Mouse (Mus musculus) spleen, embryonic (tissue): ENCODE data around the gene Axin1.

Experiments
- CTCF ChIA-PET: fragments of 350-600 bp; sonication (Branson Sonifier 250); formaldehyde crosslinking; loops from one replicate; lab custom pipeline; 2022; lab: Charles Lee

Gene Axin1

DNA sequence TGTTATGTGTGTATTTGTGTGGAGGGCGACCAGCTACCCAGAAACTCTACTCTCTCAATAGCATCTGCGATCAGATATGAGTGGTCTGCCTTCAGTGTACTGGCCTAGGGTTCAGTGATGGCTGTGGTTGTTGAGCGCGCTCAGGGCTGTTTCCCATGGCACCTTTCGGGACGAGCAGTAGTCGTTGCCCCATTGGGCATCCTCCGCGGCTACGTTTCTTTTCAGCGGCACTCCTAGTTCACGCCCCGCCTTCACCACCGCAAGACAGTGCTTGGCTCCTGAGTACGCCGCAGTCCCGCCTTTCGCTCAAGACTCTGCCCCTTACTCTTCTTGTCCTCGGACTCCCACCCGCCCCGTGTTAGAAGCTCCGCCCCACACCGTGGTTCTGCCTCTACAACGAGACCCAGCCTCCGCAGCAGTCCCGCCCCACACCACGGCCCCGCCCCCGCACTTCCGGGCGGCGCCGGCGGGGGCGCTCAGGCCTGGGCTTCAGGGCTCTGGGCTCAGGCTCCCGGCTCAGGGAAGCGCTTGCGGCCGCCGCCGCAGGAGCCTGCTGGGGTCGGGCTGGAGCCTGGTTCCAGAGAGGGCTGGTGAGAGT lies at the start of gene Axin1:
TSS of gene Axin1 (plus strand) at position 450 of the 598 bp plus-strand sequence.
- CTCF ChIA-PET = interaction anchor here (0.7 kb wide), 1 partner anchor 252 kb away, joined by 3 read pairs; no protein-coding TSS in a partner anchor

GRCm38 (mm10) chr17:26089905-26090632 lies 48.4 kb upstream of the Axin1 start, which contains the start of gene Decr2:
Gene Decr2, minus strand, starts transcription at chr17:26090337.
- CTCF ChIA-PET = no interaction called here

DNA sequence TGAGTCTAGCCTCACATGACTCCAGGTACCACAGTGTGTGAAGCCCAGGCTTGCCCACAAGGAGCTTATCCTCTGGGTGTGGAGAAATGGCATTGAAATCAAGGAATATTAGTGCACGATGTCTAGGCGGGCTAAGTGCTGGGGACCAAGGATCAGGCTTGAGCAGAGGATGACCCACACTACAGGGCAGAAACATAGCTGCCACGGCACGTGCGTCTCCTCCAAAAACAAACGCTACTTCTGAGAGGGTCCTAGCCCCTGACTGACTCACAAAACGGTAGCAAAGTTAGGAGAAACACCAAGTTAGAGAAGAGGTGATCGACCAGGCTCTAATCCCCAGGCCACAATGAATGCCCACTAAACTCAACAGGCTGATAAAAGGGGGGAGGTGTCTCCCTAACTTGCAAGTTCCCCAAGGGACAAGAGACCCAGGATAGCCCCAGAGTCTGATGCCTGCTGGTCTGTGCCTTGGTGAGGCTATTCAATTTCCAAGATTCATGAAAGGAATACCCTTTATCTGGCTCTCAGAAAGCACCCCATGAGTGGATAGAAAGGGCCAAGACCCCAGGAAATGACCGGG lies 43.9 kb upstream of the Axin1 start:
- CTCF ChIA-PET = interaction anchor here (0.6 kb wide), 2 partner anchors 10 to 574 kb away, joined by 7 to 9 read pairs; no protein-coding TSS in a partner anchor

DNA sequence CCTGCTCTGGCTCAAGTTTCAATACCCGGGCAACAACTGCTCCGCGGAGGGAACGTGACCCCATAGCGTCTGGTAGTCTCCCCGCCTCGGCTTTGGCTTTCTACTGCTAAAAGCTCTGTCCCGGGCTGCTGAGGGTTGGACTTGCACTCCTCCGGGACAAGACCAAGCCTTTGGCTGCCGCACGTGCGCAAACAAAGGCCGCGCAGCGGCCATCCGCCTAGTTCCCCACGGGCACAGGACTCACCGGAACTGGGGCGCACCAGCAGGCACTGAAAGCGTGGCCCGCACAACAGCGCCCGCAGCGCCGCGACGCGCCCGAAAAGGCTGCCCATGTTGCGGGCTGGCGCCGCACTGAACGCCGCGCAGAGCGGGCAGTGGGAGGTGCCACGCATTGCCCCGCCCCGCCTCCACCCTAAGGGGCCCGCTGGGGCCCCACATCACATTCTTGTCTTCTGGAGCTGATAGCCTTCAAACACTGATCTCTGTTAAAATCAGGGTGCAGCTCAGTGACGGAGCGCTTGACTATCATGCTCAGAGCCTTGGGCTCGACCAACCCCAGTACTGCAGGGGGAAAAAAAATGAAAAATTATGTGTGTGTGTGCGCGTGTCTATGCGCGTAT lies 43.3 kb upstream of the Axin1 start, which contains the start of gene Nme4:
TSS of gene Nme4 (minus strand) at position 482 of the 620 bp plus-strand sequence.
- CTCF ChIA-PET = interaction anchor here (0.8 kb wide), 1 partner anchor 231 kb away, joined by 3 read pairs; no protein-coding TSS in a partner anchor

DNA sequence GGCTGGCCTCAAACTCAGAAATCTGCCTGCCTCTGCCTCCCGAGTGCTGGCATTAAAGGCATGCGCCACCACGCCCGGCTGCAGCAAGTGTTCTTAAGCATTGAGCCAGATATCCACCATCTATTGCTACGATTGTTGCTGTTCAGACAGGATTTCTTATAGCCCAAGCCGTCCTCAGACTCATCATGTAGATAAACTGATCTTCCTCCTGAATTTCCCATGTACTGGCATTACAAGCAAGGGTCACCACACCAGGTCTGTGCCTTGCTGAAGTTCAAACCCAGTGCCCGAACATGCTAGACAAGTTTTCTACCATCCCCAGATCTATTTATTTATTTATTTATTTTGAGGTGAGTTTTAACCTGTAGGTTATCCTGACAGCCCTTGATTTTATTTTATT lies 40.0 kb upstream of the Axin1 start:
- CTCF ChIA-PET = interaction anchor here (0.6 kb wide), 1 partner anchor 22 kb away, joined by 3 read pairs; no protein-coding TSS in a partner anchor

- CTCF ChIA-PET = interaction anchor here (0.6 kb wide), 2 partner anchors 13 to 21 kb away, joined by 3 read pairs; no protein-coding TSS in a partner anchor
These were observed 39.2 kb upstream of the Axin1 start for GRCm38 (mm10) chr17:26099316-26099715.

DNA sequence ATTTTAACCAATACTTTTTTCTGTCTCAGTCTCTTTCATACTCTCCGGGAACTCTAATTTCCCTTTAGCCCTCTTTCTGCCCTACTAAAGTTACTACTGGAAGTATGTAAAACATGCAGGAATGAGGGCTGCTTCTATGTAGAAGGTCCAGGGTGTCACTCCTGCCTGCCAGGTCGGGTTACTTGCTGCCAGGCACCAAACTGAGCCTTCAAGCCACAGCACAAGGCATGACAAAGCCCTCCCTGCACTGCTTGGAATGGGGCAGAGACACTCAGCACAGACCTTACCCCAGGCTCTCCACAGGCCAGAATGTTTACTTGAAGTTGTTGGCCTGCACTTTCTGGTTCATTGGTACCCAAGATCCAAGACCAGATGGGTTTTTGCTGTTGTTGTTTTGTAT lies 38.3 kb upstream of the Axin1 start:
- CTCF ChIA-PET = no interaction called here

DNA sequence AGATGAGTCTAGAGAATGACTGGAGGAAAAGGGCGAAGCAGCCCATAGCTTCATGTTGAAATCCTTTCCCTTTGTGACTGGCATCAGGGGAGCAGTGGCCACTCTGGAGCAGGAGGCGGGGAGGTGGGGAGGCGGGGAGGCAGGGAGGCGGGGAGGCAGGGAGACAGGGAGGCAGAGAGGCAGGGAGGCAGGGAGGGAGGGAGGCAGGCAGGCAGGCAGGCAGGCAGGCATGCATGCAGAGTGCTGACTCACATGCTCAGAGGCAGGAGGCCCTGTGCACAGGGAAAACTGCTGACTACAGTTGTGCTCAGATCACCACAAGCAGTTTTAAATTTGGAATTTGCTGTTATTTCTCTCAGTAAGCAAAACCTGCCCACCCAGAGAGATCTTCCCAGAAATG lies 37.0 kb upstream of the Axin1 start:
- CTCF ChIA-PET = interaction anchor here (0.6 to 0.7 kb wide), 2 partner anchors 132 to 1551 kb away, joined by 3 to 4 read pairs; no protein-coding TSS in a partner anchor

GRCm38 (mm10) chr17:26105619-26106018 lies 32.9 kb upstream of the Axin1 start:
- CTCF ChIA-PET = interaction anchor here (0.8 kb wide), 1 partner anchor 257 kb away, joined by 8 read pairs; no protein-coding TSS in a partner anchor

DNA sequence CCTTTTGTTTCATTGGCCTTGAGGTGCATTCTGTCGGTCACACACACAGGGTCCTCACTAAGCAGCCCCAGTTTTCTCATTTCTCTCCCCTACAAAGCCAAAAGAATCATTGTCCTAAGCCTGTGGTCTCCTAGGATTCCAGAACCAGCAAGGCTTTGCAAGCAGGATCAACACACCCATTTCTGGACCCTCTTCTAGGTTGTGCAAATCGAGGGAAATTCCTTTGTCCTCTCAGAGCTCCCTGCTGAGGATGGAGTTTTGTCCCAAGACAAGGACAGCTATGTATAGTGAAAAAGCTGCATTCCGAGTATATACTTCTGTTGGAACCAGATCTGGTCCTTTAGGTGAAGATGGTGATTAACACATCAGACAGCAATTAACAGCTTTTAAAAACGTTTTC lies 28.3 kb upstream of the Axin1 start:
- CTCF ChIA-PET = no interaction called here

GRCm38 (mm10) chr17:26111024-26111423 lies 27.5 kb upstream of the Axin1 start:
- CTCF ChIA-PET = interaction anchor here (0.7 kb wide), 1 partner anchor 545 kb away, joined by 4 read pairs; no protein-coding TSS in a partner anchor

GRCm38 (mm10) chr17:26111722-26112121 lies 26.8 kb upstream of the Axin1 start:
- CTCF ChIA-PET = no interaction called here

DNA sequence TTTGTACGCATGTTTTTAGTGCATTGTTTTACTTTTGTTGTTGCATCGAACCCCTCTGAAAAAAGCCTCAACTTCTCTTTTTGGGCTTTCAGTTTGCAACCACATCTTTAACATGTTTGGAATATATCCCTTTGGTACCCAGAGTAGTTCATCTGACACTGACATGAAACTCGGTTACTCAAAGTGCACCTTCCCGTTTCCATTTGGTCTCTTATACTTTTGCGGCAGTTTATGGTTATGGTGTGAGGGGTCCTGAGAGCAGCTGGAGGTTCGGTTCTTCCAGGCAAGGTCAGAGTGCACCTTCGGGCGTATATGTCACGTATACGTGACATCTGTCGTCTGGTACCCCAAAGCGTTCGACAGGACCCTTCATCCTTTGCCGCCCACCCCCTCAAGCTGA lies 25.7 kb upstream of the Axin1 start:
- CTCF ChIA-PET = interaction anchor here (0.7 kb wide), 1 partner anchor 13 kb away, joined by 3 read pairs; no protein-coding TSS in a partner anchor

DNA sequence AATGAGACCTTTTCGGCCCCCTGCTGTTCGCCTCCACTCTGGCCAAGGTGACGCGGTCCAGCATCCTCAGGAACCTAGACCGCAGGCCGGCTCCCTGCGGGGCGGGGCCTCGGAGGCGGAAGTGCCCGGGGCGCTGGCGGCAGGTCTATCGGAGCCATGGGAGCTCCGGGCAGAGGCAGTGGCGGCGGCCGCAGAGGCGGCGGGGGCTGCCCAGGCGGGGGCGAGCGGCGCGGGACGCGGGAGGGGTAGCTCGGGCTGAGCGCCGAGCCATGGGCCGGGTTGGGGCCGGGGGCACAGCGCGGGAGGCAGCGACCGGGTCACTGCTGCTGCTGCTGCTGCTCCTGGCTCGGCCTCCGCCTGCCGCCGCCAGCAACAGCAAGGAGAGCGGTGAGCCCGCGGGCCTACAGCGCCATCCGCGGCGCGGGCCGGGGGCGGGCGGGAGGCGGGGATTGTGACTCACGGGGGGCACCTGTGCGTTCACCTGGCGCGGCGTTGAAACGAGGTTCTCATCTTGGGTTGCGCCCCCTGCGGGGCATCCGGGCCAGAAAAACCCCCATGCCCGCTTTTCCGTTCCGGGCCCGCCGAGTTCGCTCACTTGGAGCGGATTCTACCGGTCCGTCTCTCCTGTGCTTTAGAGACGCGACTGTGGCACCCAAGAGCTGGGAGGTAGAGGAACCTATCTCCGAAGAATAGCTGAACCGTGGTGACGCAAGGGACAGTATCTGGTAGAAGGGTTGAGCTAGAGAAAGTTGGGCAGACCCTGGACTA lies 25.1 kb upstream of the Axin1 start, which contains the start of gene Tmem8:
TSS of gene Tmem8 (plus strand) at position 119 of the 768 bp plus-strand sequence.
- CTCF ChIA-PET = interaction anchor here (1.1 kb wide), 1 partner anchor 139 kb away, joined by 8 read pairs; no protein-coding TSS in a partner anchor

DNA sequence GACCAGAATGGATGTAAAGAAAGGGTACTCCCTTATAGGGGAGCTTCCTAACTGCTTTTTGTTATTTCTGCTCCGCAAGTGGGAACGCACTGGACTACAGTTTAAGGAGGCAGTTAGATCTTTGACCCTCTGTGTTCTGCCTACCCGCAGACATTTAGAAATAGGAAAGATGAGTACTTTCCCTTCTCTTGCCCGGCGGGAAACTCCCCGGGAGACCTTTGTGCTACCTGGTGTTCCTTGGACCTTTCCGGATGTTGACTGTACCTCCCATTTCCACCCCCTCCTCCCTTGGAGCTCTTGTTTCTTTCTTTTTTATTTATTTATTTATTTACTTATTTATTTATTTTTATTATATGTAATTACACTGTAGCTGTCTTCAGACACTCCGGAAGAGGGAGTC lies 24.4 kb upstream of the Axin1 start:
- CTCF ChIA-PET = interaction anchor here (0.6 to 1.1 kb wide), 2 partner anchors 22 to 138 kb away, joined by 3 to 8 read pairs; no protein-coding TSS in a partner anchor

- CTCF ChIA-PET = interaction anchor here (0.6 kb wide), 1 partner anchor 22 kb away, joined by 3 read pairs; no protein-coding TSS in a partner anchor
These were observed 24.0 kb upstream of the Axin1 start for GRCm38 (mm10) chr17:26114461-26114860.

- CTCF ChIA-PET = no interaction called here
These were observed 23.1 kb upstream of the Axin1 start for GRCm38 (mm10) chr17:26115205-26115898.

GRCm38 (mm10) chr17:26115956-26116487 lies 22.5 kb upstream of the Axin1 start:
- CTCF ChIA-PET = interaction anchor here (0.6 kb wide), 1 partner anchor 15 kb away, joined by 7 read pairs; no protein-coding TSS in a partner anchor
